Mouse (Mus musculus): ENCODE results near the gene Rab9b. TPM values are rescaled to one million over a fixed set of nuclear protein-coding genes. Genes with fewer than 3 reads are reported as not detected.

Rab9b gene
- not detected in 2 replicates for polyA plus RNA-seq (2015; fragmentation: Nextera tagmentation; extraction: Ambion mirVana)

DNA sequence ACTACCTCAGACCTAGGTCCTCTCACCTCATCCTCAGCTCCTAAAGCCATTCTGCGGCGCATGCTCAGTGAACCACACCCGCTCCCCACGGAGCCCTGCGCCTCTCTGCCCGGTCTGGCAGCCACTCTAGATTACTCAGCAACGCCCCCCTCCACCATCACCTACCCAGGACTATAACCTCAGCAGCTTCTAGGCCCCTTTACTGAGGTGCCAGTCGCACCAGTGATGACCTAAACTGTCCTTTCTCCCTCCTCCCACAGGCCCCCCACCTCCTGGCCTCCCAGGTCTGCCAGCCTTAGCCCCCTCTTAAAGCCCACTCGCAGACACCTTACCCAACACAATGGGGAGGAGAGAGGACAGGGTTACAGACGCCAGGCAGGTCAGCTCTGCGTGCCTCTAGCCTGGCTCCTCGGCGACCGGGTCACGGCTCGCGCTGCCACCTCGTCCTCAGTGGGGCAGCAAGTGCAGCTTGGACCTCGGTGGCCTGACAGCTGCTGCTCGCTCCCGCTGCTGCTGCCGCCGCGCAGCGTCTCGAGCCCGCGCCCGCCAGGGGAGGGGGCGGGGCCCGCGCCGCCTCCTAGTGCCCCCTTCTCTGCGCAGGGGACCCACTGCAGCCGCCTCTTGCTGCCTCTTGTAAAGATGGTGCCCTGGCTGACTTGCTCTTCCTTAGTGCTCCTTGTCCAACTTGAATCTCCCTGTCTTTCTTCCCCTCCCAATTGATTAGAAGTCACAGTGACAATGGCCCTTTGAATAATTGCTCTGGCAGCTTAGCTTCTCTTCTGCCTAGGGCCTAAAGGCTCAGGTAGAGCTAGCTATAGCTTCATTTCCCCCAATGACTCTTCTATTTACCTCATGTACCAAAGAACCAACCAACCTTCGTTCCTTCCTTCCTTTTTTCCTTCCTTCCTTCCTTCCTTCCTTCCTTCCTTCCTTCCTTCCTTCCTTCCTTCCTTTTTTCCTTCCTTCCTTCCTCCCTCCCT, at the start of gene Rab9b:
Gene Rab9b (minus strand): TSS at position 695 of the 980 bp plus-strand sequence.
- peak; percentile 2 for DNase-seq (ENCODE audit: low spot score)

DNA sequence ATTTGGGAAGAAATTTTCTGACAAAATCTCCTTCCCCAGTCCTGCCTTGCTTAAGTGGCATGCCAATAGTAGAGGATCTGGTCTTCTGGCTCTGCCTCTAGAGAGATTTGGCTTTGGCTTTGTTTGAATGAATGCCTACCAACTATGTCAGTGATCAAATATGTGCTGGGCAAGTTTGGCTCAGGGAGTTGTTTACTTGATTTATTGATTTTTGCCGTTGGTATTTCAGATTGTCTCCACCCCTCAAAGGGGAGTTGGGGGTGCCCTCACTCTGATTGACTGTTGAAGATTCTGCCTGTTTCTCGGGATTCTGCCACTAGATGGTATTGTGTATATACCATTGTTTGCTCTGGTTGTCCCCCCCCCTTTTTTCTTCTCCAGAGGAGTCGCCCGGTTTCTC, 35.8 kb upstream of the Rab9b start:
- no peak for DNase-seq (ENCODE audit: low spot score)

- no peak for DNase-seq (ENCODE audit: low spot score)
These were observed 27.2 kb upstream of the Rab9b start for GRCm38 (mm10) chrX:136895757-136896156.

GRCm38 (mm10) chrX:136850300-136850699, 18.3 kb downstream of the Rab9b start:
- peak; percentile 8 for DNase-seq (ENCODE audit: low spot score)

DNA sequence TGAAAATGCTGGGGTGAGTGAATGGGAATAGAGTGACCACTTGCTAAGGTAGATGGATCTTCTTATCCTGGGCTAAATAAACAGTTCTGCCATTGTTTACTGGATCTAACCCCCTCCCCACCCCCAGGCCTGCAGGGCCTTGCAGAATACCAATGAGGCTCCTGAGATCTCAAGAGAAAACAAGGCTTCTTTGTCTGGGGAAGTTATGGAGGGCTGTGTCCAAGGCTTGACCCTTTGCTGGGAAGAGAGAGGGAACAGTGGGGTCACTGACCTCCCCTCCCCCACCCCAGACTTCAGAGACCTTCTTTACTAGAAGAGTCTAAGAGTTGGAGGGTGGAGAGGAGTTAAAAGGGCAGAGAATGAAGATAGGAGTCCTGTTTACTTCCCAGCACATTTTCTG, 39.9 kb downstream of the Rab9b start:
- no peak for DNase-seq (ENCODE audit: low spot score)

DNA sequence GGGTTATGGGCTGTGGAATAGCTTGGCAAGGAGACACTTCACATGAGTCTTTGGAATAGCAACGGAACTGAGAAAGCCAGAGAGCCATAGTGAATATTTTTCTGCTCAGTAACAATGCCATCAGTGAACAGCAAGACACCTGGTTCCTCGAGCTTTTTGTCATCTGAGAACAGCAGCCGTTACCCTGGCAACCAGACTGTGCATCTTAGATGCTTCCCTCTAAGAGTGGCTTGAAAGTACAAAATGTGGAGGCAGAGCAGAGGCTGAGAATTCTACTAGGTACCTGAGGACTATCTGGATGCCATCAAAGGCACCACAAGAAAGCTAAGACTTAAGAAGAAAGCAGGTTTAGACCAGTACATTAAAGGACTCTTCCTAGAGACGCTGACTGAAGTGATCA, 43.5 kb downstream of the Rab9b start:
- DNase-seq (ENCODE audit: low spot score): no peak

DNA sequence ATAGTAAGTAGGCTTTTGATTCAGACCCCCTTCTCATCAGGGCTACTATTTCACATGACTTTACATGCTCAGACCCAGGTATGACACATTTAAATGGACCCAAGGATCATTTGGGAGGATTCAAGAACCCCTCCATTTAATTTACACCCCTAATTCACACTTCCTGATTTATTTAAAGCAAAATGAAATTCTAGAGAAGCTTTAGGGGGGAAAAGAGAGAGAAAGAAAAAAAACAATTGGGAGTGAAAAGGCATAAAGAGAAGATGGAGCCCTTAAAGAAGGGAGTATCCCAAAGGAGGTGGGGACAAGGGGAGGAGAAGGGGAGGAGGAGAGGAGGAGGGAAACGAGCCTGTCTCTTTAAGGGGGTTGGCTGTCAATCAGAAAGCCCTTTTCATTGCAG, 46.2 kb downstream of the Rab9b start, which contains the start of gene Plp1:
Gene Plp1 (plus strand): TSS at position 301 of the 400 bp plus-strand sequence.
- DNase-seq (ENCODE audit: low spot score): no peak

- peak; percentile 62 for DNase-seq (ENCODE audit: low spot score)
These were observed 48.3 kb downstream of the Rab9b start for GRCm38 (mm10) chrX:136820250-136820649.

GRCm38 (mm10) chrX:136819752-136820151, 48.8 kb downstream of the Rab9b start:
- DNase-seq (ENCODE audit: low spot score): no peak

Other genes with a start within 250 kb of the Rab9b start
- gene Tceal1, start 160.8 kb downstream of the Rab9b start, polyA plus RNA-seq (2015; fragmentation: Nextera tagmentation; extraction: Ambion mirVana): 0.66 and 0.73 TPM in 2 replicates
- 243 and 259 TPM in 2 replicates for gene Morf4l2, start 125.1 kb downstream of the Rab9b start, polyA plus RNA-seq (2015; fragmentation: Nextera tagmentation; extraction: Ambion mirVana)
- not detected in 2 replicates for gene Glra4, start 88.6 kb downstream of the Rab9b start, polyA plus RNA-seq (2015; fragmentation: Nextera tagmentation; extraction: Ambion mirVana)
- 0.73 and 0.75 TPM in 2 replicates for gene Plp1, start 46.1 kb downstream of the Rab9b start, polyA plus RNA-seq (2015; fragmentation: Nextera tagmentation; extraction: Ambion mirVana)
- gene H2bfm, start 58.6 kb upstream of the Rab9b start, polyA plus RNA-seq (2015; fragmentation: Nextera tagmentation; extraction: Ambion mirVana): not detected in 2 replicates
- 61.3 and 62.1 TPM in 2 replicates for gene Tmsb15b2, start 106.7 kb upstream of the Rab9b start, polyA plus RNA-seq (2015; fragmentation: Nextera tagmentation; extraction: Ambion mirVana)
- gene Tmsb15l, start 108.1 kb upstream of the Rab9b start, polyA plus RNA-seq (2015; fragmentation: Nextera tagmentation; extraction: Ambion mirVana): 4.0 and 9.2 TPM in 2 replicates
- 47.4 and 55.3 TPM in 2 replicates for gene Tmsb15b1, start 108.1 kb upstream of the Rab9b start, polyA plus RNA-seq (2015; fragmentation: Nextera tagmentation; extraction: Ambion mirVana)
- 2.7 and 3.5 TPM in 2 replicates for gene Zcchc18, start 124.4 kb upstream of the Rab9b start, polyA plus RNA-seq (2015; fragmentation: Nextera tagmentation; extraction: Ambion mirVana)
- 12.1 and 12.3 TPM in 2 replicates for gene Slc25a53, start 169.5 kb upstream of the Rab9b start, polyA plus RNA-seq (2015; fragmentation: Nextera tagmentation; extraction: Ambion mirVana)
- 3.7 and 4.0 TPM in 2 replicates for gene Fam199x, start 180.8 kb upstream of the Rab9b start, polyA plus RNA-seq (2015; fragmentation: Nextera tagmentation; extraction: Ambion mirVana)